Mouse (Mus musculus): Measurements from ENCODE around the gene Pla2g12a. TPM values are rescaled to one million over a fixed set of nuclear protein-coding genes. Genes with fewer than 3 reads are reported as not detected.

Gene Pla2g12a
- 1 to 10 TPM; 6.4 to 7.6 TPM for total RNA-seq (2023)

GRCm38 (mm10) chr3:129878405-129879021 lies at the start of gene Pla2g12a:
Gene Pla2g12a, plus strand, starts transcription at chr3:129878606.

GRCm38 (mm10) chr3:129831035-129831568 lies 47.3 kb upstream of the Pla2g12a start, which contains the start of gene Gar1:
Gene Gar1, minus strand, starts transcription at chr3:129831396.

GRCm38 (mm10) chr3:129835388-129835934 lies 42.9 kb upstream of the Pla2g12a start, which contains the start of gene Cfi:
Gene Cfi, plus strand, starts transcription at chr3:129835884.

GRCm38 (mm10) chr3:129901271-129901809 lies 22.9 kb downstream of the Pla2g12a start, which contains the start of gene Casp6:
Gene Casp6, plus strand, starts transcription at chr3:129901425.

Other genes with a start within 250 kb of the Pla2g12a start
- gene Egf, start 123.3 kb upstream of the Pla2g12a start, total RNA-seq (2023) = 1 to 10 TPM in 1 of 2 experiments, under 1 TPM in 1; 0.42 to 1.9 TPM
- gene Lrit3, start 74.6 kb upstream of the Pla2g12a start, total RNA-seq (2023) = not detected
- gene Rrh, start 56.0 kb upstream of the Pla2g12a start, total RNA-seq (2023) = under 1 TPM; 0.24 TPM
- 10 to 100 TPM; 21.5 to 29.9 TPM for gene Gar1, start 47.2 kb upstream of the Pla2g12a start, total RNA-seq (2023)
- gene Cfi, start 42.7 kb upstream of the Pla2g12a start, total RNA-seq (2023) = not detected
- gene Casp6, start 22.8 kb downstream of the Pla2g12a start, total RNA-seq (2023) = 1 to 10 TPM; 7.9 to 9.4 TPM
- gene Mcub, start 91.6 kb downstream of the Pla2g12a start, total RNA-seq (2023) = 10 to 100 TPM; 25.1 to 36.2 TPM
- 10 to 100 TPM; 81.6 to 81.9 TPM for gene Sec24b, start 182.9 kb downstream of the Pla2g12a start, total RNA-seq (2023)